Mouse (Mus musculus): ENCODE measurements around the gene Dok3. TPM values are rescaled to one million over a fixed set of nuclear protein-coding genes. Genes with fewer than 3 reads are reported as not detected.
A peak's percentile ranks its signal among the peaks of the same experiment; 100 is the strongest.
"Not testable (repeated sequence)": the region's sequence is repeated elsewhere in the genome, so short reads cannot be mapped to it uniquely, and the experiment has no call there.

Dok3 gene
- polyA plus RNA-seq, 1 experiment = 25.7 TPM

- peaks cover 2% of the 10 kb centered on the region; the same call in 1 of the 2 replicates for H3K4me1 ChIP-seq (ENCODE audit: control insufficient read depth, insufficient read depth, insufficient read length, low read length)
- H3K27me3 ChIP-seq (ENCODE audit: control insufficient read depth, insufficient read depth, low read length) = no peaks in the 10 kb centered on the region
- peak within 1 kb of the TSS; percentile 48; the same call in 1 of the 2 replicates for H3K27ac ChIP-seq (ENCODE audit: insufficient read depth, low read depth, low read length)
- peak within 1 kb of the TSS; percentile 95 for H3K4me3 ChIP-seq (ENCODE audit: low read depth, low read length)
- H3K36me3 ChIP-seq (ENCODE audit: control insufficient read depth, insufficient read depth, low read length) = no peaks in the 10 kb centered on the region
- TF ChIP-seq POLR2A (IDR thresholded peaks at IDR 0.05; ENCODE audit: low read depth, low read length) (peak; percentile 26; the same call in 1 of the 2 replicates), CTCF (IDR thresholded peaks at IDR 0.05; ENCODE audit: extremely low read depth, insufficient read length, insufficient replicate concordance, low read depth, low read length) (no peak)
- WGBS = 2% methylated on average over 41 of the region's 47 CpGs
Observed at GRCm38 (mm10) chr13:55571027-55571751, 42.1 kb upstream of the Dok3 start, which contains the start of gene Fam193b. Gene Fam193b, minus strand, starts transcription at chr13:55571120.

- TF ChIP-seq CTCF (IDR thresholded peaks at IDR 0.05; ENCODE audit: extremely low read depth, insufficient read length, insufficient replicate concordance, low read depth, low read length) = no peak
- no peak; the same call in 1 of the 2 replicates for TF ChIP-seq POLR2A (IDR thresholded peaks at IDR 0.05; ENCODE audit: low read depth, low read length)
- WGBS = 2% methylated on average over 44 of the region's 47 CpGs
- Histone ChIP-seq H3K36me3 (ENCODE audit: control insufficient read depth, insufficient read depth, low read length) (no peaks in the 10 kb centered on the region), H3K27ac (ENCODE audit: insufficient read depth, low read depth, low read length) (no peak overlapping the region), H3K27me3 (ENCODE audit: control insufficient read depth, insufficient read depth, low read length) (no peaks in the 10 kb centered on the region), H3K4me3 (ENCODE audit: low read depth, low read length) (peak overlapping the region; percentile 95), H3K4me1 (ENCODE audit: control insufficient read depth, insufficient read depth, insufficient read length, low read length) (peaks cover 2% of the 10 kb centered on the region; the same call in 1 of the 2 replicates)
Observed at GRCm38 (mm10) chr13:55570286-55570973, 41.3 kb upstream of the Dok3 start.

- TF ChIP-seq CTCF (IDR thresholded peaks at IDR 0.05; ENCODE audit: extremely low read depth, insufficient read length, insufficient replicate concordance, low read depth, low read length) (no peak), POLR2A (IDR thresholded peaks at IDR 0.05; ENCODE audit: low read depth, low read length) (no peak)
- WGBS = 16% methylated on average over 16 of the region's 16 CpGs
- H3K27ac ChIP-seq (ENCODE audit: insufficient read depth, low read depth, low read length) = no peak overlapping the region
Observed at GRCm38 (mm10) chr13:55569726-55570285, 40.7 kb upstream of the Dok3 start.

GRCm38 (mm10) chr13:55568524-55568923 is 39.4 kb upstream of the Dok3 start:
- not testable (repeated sequence) for H3K4me1 ChIP-seq (ENCODE audit: control insufficient read depth, insufficient read depth, insufficient read length, low read length); H3K27me3 ChIP-seq (ENCODE audit: control insufficient read depth, insufficient read depth, low read length); H3K27ac ChIP-seq (ENCODE audit: insufficient read depth, low read depth, low read length); H3K4me3 ChIP-seq (ENCODE audit: low read depth, low read length); H3K36me3 ChIP-seq (ENCODE audit: control insufficient read depth, insufficient read depth, low read length)
- 86% methylated on average over 4 of the region's 4 CpGs for WGBS

More at GRCm38 (mm10) chr13:55569726-55570285, 40.7 kb upstream of the Dok3 start:
- Histone ChIP-seq H3K4me1 (ENCODE audit: control insufficient read depth, insufficient read depth, insufficient read length, low read length) (peaks cover 2% of the 10 kb centered on the region; the same call in 1 of the 2 replicates), H3K27me3 (ENCODE audit: control insufficient read depth, insufficient read depth, low read length) (no peaks in the 10 kb centered on the region), H3K4me3 (ENCODE audit: low read depth, low read length) (peak overlapping the region; percentile 95), H3K36me3 (ENCODE audit: control insufficient read depth, insufficient read depth, low read length) (no peaks in the 10 kb centered on the region)

- H3K4me3 ChIP-seq (ENCODE audit: low read depth, low read length) = no peak overlapping the region
- H3K27ac ChIP-seq (ENCODE audit: insufficient read depth, low read depth, low read length) = no peak overlapping the region
- H3K4me1 ChIP-seq (ENCODE audit: control insufficient read depth, insufficient read depth, insufficient read length, low read length) = peaks cover 2% of the 10 kb centered on the region; the same call in 1 of the 2 replicates
- H3K36me3 ChIP-seq (ENCODE audit: control insufficient read depth, insufficient read depth, low read length) = no peaks in the 10 kb centered on the region
- 91% methylated on average over 2 of the region's 2 CpGs for WGBS
- H3K27me3 ChIP-seq (ENCODE audit: control insufficient read depth, insufficient read depth, low read length) = no peaks in the 10 kb centered on the region
- TF ChIP-seq CTCF (IDR thresholded peaks at IDR 0.05; ENCODE audit: extremely low read depth, insufficient read length, insufficient replicate concordance, low read depth, low read length) (no peak), POLR2A (IDR thresholded peaks at IDR 0.05; ENCODE audit: low read depth, low read length) (no peak)
Observed at GRCm38 (mm10) chr13:55567949-55568348, 38.9 kb upstream of the Dok3 start.

GRCm38 (mm10) chr13:55567001-55567400 is 37.9 kb upstream of the Dok3 start:
- Histone ChIP-seq H3K27me3 (ENCODE audit: control insufficient read depth, insufficient read depth, low read length) (no peaks in the 10 kb centered on the region), H3K27ac (ENCODE audit: insufficient read depth, low read depth, low read length) (no peak overlapping the region), H3K4me3 (ENCODE audit: low read depth, low read length) (no peak overlapping the region), H3K36me3 (ENCODE audit: control insufficient read depth, insufficient read depth, low read length) (no peaks in the 10 kb centered on the region), H3K4me1 (ENCODE audit: control insufficient read depth, insufficient read depth, insufficient read length, low read length) (peaks cover 2% of the 10 kb centered on the region; the same call in 1 of the 2 replicates)
- TF ChIP-seq CTCF (IDR thresholded peaks at IDR 0.05; ENCODE audit: extremely low read depth, insufficient read length, insufficient replicate concordance, low read depth, low read length) = no peak
- no peak for TF ChIP-seq POLR2A (IDR thresholded peaks at IDR 0.05; ENCODE audit: low read depth, low read length)
- WGBS = 86% methylated on average over 6 of the region's 6 CpGs
